Mouse (Mus musculus) heart, embryonic 11.5 days (tissue): Measurements from ENCODE around the gene Opalin. TPM values are rescaled to one million over a fixed set of nuclear protein-coding genes. Genes with fewer than 3 reads are reported as not detected.

ENCODE experiments used
- ATAC-seq: fragments of 200-750 bp; cut with Nextera tagmentation; replicated peaks from 2 replicates; pipeline ENCODE4 v1.8.0; 2017; ENCODE audit warnings: moderate library complexity; ENCODE audit not compliant: insufficient number of reproducible peaks, low FRiP score, low TSS enrichment
- H3K27ac ChIP-seq: fragments of 300-500 bp; sonication (generic); 2 replicates; pipeline ENCODE4 v1.5.1; 2014; ENCODE audit warnings: mild to moderate bottlenecking, low read depth, low read length
- H3K27me3 ChIP-seq: fragments of 300-500 bp; sonication (generic); 2 replicates; pipeline ENCODE4 v1.6.1; 2014; ENCODE audit warnings: mild to moderate bottlenecking, low read length, mixed read lengths; ENCODE audit not compliant: control insufficient read depth, insufficient read depth
- H3K36me3 ChIP-seq: fragments of 300-500 bp; sonication (generic); 2 replicates; pipeline ENCODE4 v1.6.1; 2014; ENCODE audit warnings: mild to moderate bottlenecking, low read length, moderate library complexity, mixed read lengths; ENCODE audit not compliant: control insufficient read depth, insufficient read depth
- H3K4me1 ChIP-seq: fragments of 300-500 bp; sonication (generic); 2 replicates; pipeline ENCODE4 v1.6.1; 2014; ENCODE audit warnings: low read length; ENCODE audit not compliant: control insufficient read depth, insufficient read depth
- H3K4me2 ChIP-seq: fragments of 300-500 bp; sonication (generic); 2 replicates; pipeline ENCODE4 v1.6.1; 2014; ENCODE audit warnings: mild to moderate bottlenecking, moderate library complexity
- H3K4me3 ChIP-seq: fragments of 300-500 bp; sonication (generic); 2 replicates; pipeline ENCODE4 v1.5.1; 2014; ENCODE audit warnings: low read depth, low read length
- H3K9ac ChIP-seq: fragments of 300-500 bp; sonication (generic); 2 replicates; pipeline ENCODE4 v1.6.1; 2014; ENCODE audit warnings: mild to moderate bottlenecking, low read depth, low read length, moderate library complexity
- H3K9me3 ChIP-seq: fragments of 300-500 bp; sonication (generic); replicated peaks from 2 replicates; pipeline ENCODE4 v1.6.1; 2016; ENCODE audit warnings: low read length; ENCODE audit not compliant: control insufficient read depth
- WGBS: fragments of 180-500 bp; shearing (Covaris S2); extraction: QIAGEN DNeasy Blood & Tissue Kit; methylation state at CpG from one replicate; pipeline ENCODE4 v1.1.7; 2014; ENCODE audit not compliant: insufficient replicate concordance; 5-methylcytosine and 5-hydroxymethylcytosine counted together
- polyA plus RNA-seq: library from polyadenylated mRNA; unstranded; fragments of >200 nt; fragmentation: Nextera tagmentation; extraction: Ambion mirVana; gene quantifications from 2 replicates; pipeline ENCODE4 v1.2.1, GENCODE M21; 2014

The Opalin gene
- polyA plus RNA-seq, 1 experiment from 2014 or later: 0.21 TPM

GRCm38 (mm10) chr19:41088491-41088890 is 11.6 kb upstream of the Opalin start:
- Histone ChIP-seq H3K4me1 (no peaks in the 10 kb centered on the region), H3K4me3 (no peak overlapping the region), H3K9ac (no peak overlapping the region), H3K36me3 (no peaks in the 10 kb centered on the region), H3K9me3 (no peaks in the 10 kb centered on the region), H3K27me3 (peaks cover 6% of the 10 kb centered on the region), H3K27ac (no peak overlapping the region), H3K4me2 (no peak overlapping the region; the same call in 1 of the 2 replicates)
- WGBS: 41% methylated on average over 18 of the region's 18 CpGs
- no peak for ATAC-seq

- Histone ChIP-seq H3K36me3 (no peaks in the 10 kb centered on the region), H3K4me2 (no peak overlapping the region), H3K27ac (no peak overlapping the region), H3K9ac (no peak overlapping the region), H3K4me1 (no peaks in the 10 kb centered on the region), H3K9me3 (no peaks in the 10 kb centered on the region), H3K4me3 (no peak overlapping the region), H3K27me3 (peaks cover 6% of the 10 kb centered on the region)
- ATAC-seq: no peak
- WGBS: 51% methylated on average over 4 of the region's 4 CpGs
These were observed 11.0 kb upstream of the Opalin start for GRCm38 (mm10) chr19:41087901-41088300.

GRCm38 (mm10) chr19:41086700-41087099 is 9.8 kb upstream of the Opalin start:
- 11% methylated on average over 2 of the region's 2 CpGs for WGBS
- H3K4me3 ChIP-seq: no peak overlapping the region
- no peak overlapping the region for H3K27ac ChIP-seq
- no peak overlapping the region for H3K9ac ChIP-seq
- no peaks in the 10 kb centered on the region for H3K9me3 ChIP-seq
- 0 out of 2 replicates have a peak, but pooled peaks cover 4% of the 10 kb centered on the region for H3K4me1 ChIP-seq
- H3K4me2 ChIP-seq: no peak overlapping the region
- no peak for ATAC-seq
- H3K36me3 ChIP-seq: no peaks in the 10 kb centered on the region
- H3K27me3 ChIP-seq: peaks cover 6% of the 10 kb centered on the region

- Histone ChIP-seq H3K4me1 (0 out of 2 replicates have a peak, but pooled peaks cover 8% of the 10 kb centered on the region), H3K27ac (no peak overlapping the region), H3K9ac (no peak overlapping the region), H3K4me3 (no peak overlapping the region), H3K9me3 (no peaks in the 10 kb centered on the region), H3K36me3 (no peaks in the 10 kb centered on the region), H3K4me2 (no peak overlapping the region), H3K27me3 (peaks cover 6% of the 10 kb centered on the region)
- no peak for ATAC-seq
- 87% methylated on average over 6 of the region's 6 CpGs for WGBS
These were observed 9.4 kb upstream of the Opalin start for GRCm38 (mm10) chr19:41086289-41086688.

GRCm38 (mm10) chr19:41083646-41084045 is 6.7 kb upstream of the Opalin start:
- H3K9ac ChIP-seq: no peak overlapping the region
- H3K4me2 ChIP-seq: no peak overlapping the region
- no peak overlapping the region for H3K4me3 ChIP-seq
- no peaks in the 10 kb centered on the region for H3K36me3 ChIP-seq
- peaks cover 3% of the 10 kb centered on the region for H3K27me3 ChIP-seq
- H3K9me3 ChIP-seq: no peaks in the 10 kb centered on the region
- no peak overlapping the region for H3K27ac ChIP-seq
- no peak for ATAC-seq
- 84% methylated on average over 14 of the region's 14 CpGs for WGBS
- H3K4me1 ChIP-seq: 0 out of 2 replicates have a peak, but pooled peaks cover 11% of the 10 kb centered on the region

GRCm38 (mm10) chr19:41081589-41081988 is 4.7 kb upstream of the Opalin start:
- peak overlapping the region; percentile 58 for H3K27ac ChIP-seq
- no peak overlapping the region for H3K4me3 ChIP-seq
- peak; percentile 52; the same call in 1 of the 2 replicates for ATAC-seq
- H3K36me3 ChIP-seq: no peaks in the 10 kb centered on the region
- 0 out of 2 replicates have a peak, but pooled peaks cover 11% of the 10 kb centered on the region for H3K4me1 ChIP-seq
- H3K9ac ChIP-seq: no peak overlapping the region
- H3K4me2 ChIP-seq: no peak overlapping the region; the same call in 1 of the 2 replicates
- 44% methylated on average over 3 of the region's 3 CpGs for WGBS
- H3K27me3 ChIP-seq: no peaks in the 10 kb centered on the region
- H3K9me3 ChIP-seq: no peaks in the 10 kb centered on the region

- WGBS: 80% methylated on average over 14 of the region's 14 CpGs
- no peak overlapping the region for H3K4me3 ChIP-seq
These were observed 3.0 kb downstream of the Opalin start for GRCm38 (mm10) chr19:41073746-41074455.

GRCm38 (mm10) chr19:41071500-41071899 is 5.4 kb downstream of the Opalin start:
- Histone ChIP-seq H3K4me2 (no peak overlapping the region), H3K4me1 (no peaks in the 10 kb centered on the region), H3K9me3 (no peaks in the 10 kb centered on the region), H3K36me3 (no peaks in the 10 kb centered on the region), H3K27me3 (peaks cover 6% of the 10 kb centered on the region; the same call in 1 of the 2 replicates), H3K27ac (no peak overlapping the region), H3K9ac (no peak overlapping the region), H3K4me3 (no peak overlapping the region)
- ATAC-seq: no peak
- 11% methylated on average over 8 of the region's 8 CpGs for WGBS

More at GRCm38 (mm10) chr19:41073746-41074455, 3.0 kb downstream of the Opalin start:
- H3K27me3 ChIP-seq: peaks cover 6% of the 10 kb centered on the region; the same call in 1 of the 2 replicates
- no peaks in the 10 kb centered on the region for H3K36me3 ChIP-seq
- no peak overlapping the region for H3K4me2 ChIP-seq
- no peaks in the 10 kb centered on the region for H3K9me3 ChIP-seq
- no peak for ATAC-seq
- H3K4me1 ChIP-seq: no peaks in the 10 kb centered on the region
- H3K9ac ChIP-seq: no peak overlapping the region
- H3K27ac ChIP-seq: no peak overlapping the region

GRCm38 (mm10) chr19:41054702-41055101 is 22.2 kb downstream of the Opalin start:
- no peaks in the 10 kb centered on the region for H3K36me3 ChIP-seq
- H3K27ac ChIP-seq: no peak overlapping the region
- H3K27me3 ChIP-seq: no peaks in the 10 kb centered on the region
- H3K9me3 ChIP-seq: no peaks in the 10 kb centered on the region
- ATAC-seq: no peak
- 66% methylated on average over 4 of the region's 4 CpGs for WGBS
- no peak overlapping the region for H3K4me2 ChIP-seq
- H3K4me1 ChIP-seq: no peaks in the 10 kb centered on the region
- H3K4me3 ChIP-seq: no peak overlapping the region
- no peak overlapping the region for H3K9ac ChIP-seq
